Mouse (Mus musculus): ENCODE results near the gene Dnajc6. TPM values are rescaled to one million over a fixed set of nuclear protein-coding genes. Genes with fewer than 3 reads are reported as not detected.

Gene Dnajc6
- total and polyA plus RNA-seq, 3 experiments = 15.0 to 20.2 TPM; not detected in 1

GRCm38 (mm10) chr4:101588932-101589331 is 92.5 kb downstream of the Dnajc6 start:
- peaks cover 0 to 4% of the 10 kb centered on the region in 2 experiments; a peak in 1 of 4 replicates for H3K4me1 ChIP-seq (ENCODE audit: control insufficient read depth in 1 of 2, insufficient read depth in 2 of 2, low read length in 2 of 2)
- TF ChIP-seq UBTF (IDR thresholded peaks at IDR 0.05; ENCODE audit: borderline replicate concordance, insufficient read depth, low read depth, low read length) = no peak
- no peak for TF ChIP-seq TAL1 (IDR thresholded peaks at IDR 0.05; ENCODE audit: low read length)
- no peak for TF ChIP-seq KAT2A (conservative IDR thresholded peaks at IDR 0.05; ENCODE audit: low read depth, low read length)
- no peak overlapping the region for H3K27ac ChIP-seq (ENCODE audit: control insufficient read depth, low read depth, low read length)
- H3K4me3 ChIP-seq (ENCODE audit: control insufficient read depth in 1 of 2, insufficient read depth in 1 of 2, low read depth in 2 of 2, low read length in 2 of 2) = no peak overlapping the region
- no peaks in the 10 kb centered on the region for H3K27me3 ChIP-seq (ENCODE audit: control insufficient read depth in 1 of 2, insufficient read depth in 2 of 2, low read length in 2 of 2)
- no peaks in the 10 kb centered on the region for H3K79me2 ChIP-seq (ENCODE audit: control insufficient read depth, insufficient read depth, low read length, poor library complexity)
- no peaks in the 10 kb centered on the region for H3K9me3 ChIP-seq (replicated peaks; ENCODE audit: insufficient read depth, low read length)
- peaks cover 2% of the 10 kb centered on the region in 2 experiments; a peak in 2 of 4 replicates for H3K36me3 ChIP-seq (ENCODE audit: control insufficient read depth in 1 of 2, insufficient read depth in 2 of 2, low read length in 2 of 2)
- DNase-seq (ENCODE audit: low read depth, low spot score) = no peak
- H3K9ac ChIP-seq (ENCODE audit: control insufficient read depth, low read depth, low read length, poor library complexity, severe bottlenecking) = no peak overlapping the region

- TF ChIP-seq E2F4 (IDR thresholded peaks at IDR 0.05; ENCODE audit: borderline replicate concordance, low read depth, low read length) (no peak), MAZ (IDR thresholded peaks at IDR 0.05; ENCODE audit: low read depth, low read length) (no peak)
- H3K27me3 ChIP-seq (ENCODE audit: control insufficient read depth in 1 of 2, insufficient read depth in 2 of 2, low read length in 2 of 2) = no peaks in the 10 kb centered on the region
- H3K36me3 ChIP-seq (ENCODE audit: control insufficient read depth in 1 of 2, insufficient read depth in 2 of 2, low read length in 2 of 2) = peaks cover 2% of the 10 kb centered on the region in 2 experiments; a peak in 2 of 4 replicates
- H3K4me1 ChIP-seq (ENCODE audit: control insufficient read depth in 1 of 2, insufficient read depth in 2 of 2, low read length in 2 of 2) = peaks cover 0 to 4% of the 10 kb centered on the region in 2 experiments; a peak in 1 of 4 replicates
- DNase-seq (ENCODE audit: low read depth, low spot score) = no peak
- H3K4me3 ChIP-seq (ENCODE audit: control insufficient read depth in 1 of 2, insufficient read depth in 1 of 2, low read depth in 2 of 2, low read length in 2 of 2) = no peak overlapping the region
- H3K9ac ChIP-seq (ENCODE audit: control insufficient read depth, low read depth, low read length, poor library complexity, severe bottlenecking) = no peak overlapping the region
- H3K27ac ChIP-seq (ENCODE audit: control insufficient read depth, low read depth, low read length) = no peak overlapping the region
- no peaks in the 10 kb centered on the region for H3K9me3 ChIP-seq (replicated peaks; ENCODE audit: insufficient read depth, low read length)
- no peaks in the 10 kb centered on the region for H3K79me2 ChIP-seq (ENCODE audit: control insufficient read depth, insufficient read depth, low read length, poor library complexity)
Measured at GRCm38 (mm10) chr4:101589771-101590170, 93.3 kb downstream of the Dnajc6 start.

GRCm38 (mm10) chr4:101591400-101591799 is 95.0 kb downstream of the Dnajc6 start:
- Histone ChIP-seq H3K4me1 (ENCODE audit: control insufficient read depth in 1 of 2, insufficient read depth in 2 of 2, low read length in 2 of 2) (no peaks in the 10 kb centered on the region), H3K79me2 (ENCODE audit: control insufficient read depth, insufficient read depth, low read length, poor library complexity) (no peaks in the 10 kb centered on the region), H3K36me3 (ENCODE audit: control insufficient read depth in 1 of 2, insufficient read depth in 2 of 2, low read length in 2 of 2) (peaks cover 0 to 2% of the 10 kb centered on the region in 2 experiments; a peak in 1 of 4 replicates), H3K27ac (ENCODE audit: control insufficient read depth, low read depth, low read length) (no peak overlapping the region), H3K4me3 (ENCODE audit: control insufficient read depth in 1 of 2, insufficient read depth in 1 of 2, low read depth in 2 of 2, low read length in 2 of 2) (no peak overlapping the region), H3K9ac (ENCODE audit: control insufficient read depth, low read depth, low read length, poor library complexity, severe bottlenecking) (no peak overlapping the region), H3K27me3 (ENCODE audit: control insufficient read depth in 1 of 2, insufficient read depth in 2 of 2, low read length in 2 of 2) (no peaks in the 10 kb centered on the region), H3K9me3 (replicated peaks; ENCODE audit: insufficient read depth, low read length) (no peaks in the 10 kb centered on the region)
- DNase-seq (ENCODE audit: low read depth, low spot score) = peak; percentile 35
- TF ChIP-seq UBTF (IDR thresholded peaks at IDR 0.05; ENCODE audit: borderline replicate concordance, insufficient read depth, low read depth, low read length) = no peak
- no peak for TF ChIP-seq TAL1 (IDR thresholded peaks at IDR 0.05; ENCODE audit: low read length)
- no peak for TF ChIP-seq POLR2AphosphoS5 (IDR thresholded peaks at IDR 0.05; ENCODE audit: borderline replicate concordance, low read depth, low read length)
- no peak for TF ChIP-seq KAT2A (conservative IDR thresholded peaks at IDR 0.05; ENCODE audit: low read depth, low read length)
- no peak for TF ChIP-seq HCFC1 (IDR thresholded peaks at IDR 0.05; ENCODE audit: low read depth, low read length)
- TF ChIP-seq USF1 (IDR thresholded peaks at IDR 0.05; ENCODE audit: low read depth, low read length) = no peak
- no peak for TF ChIP-seq RCOR1 (IDR thresholded peaks at IDR 0.05; ENCODE audit: low read depth, low read length)
- no peak for TF ChIP-seq POLR2A (IDR thresholded peaks at IDR 0.05; ENCODE audit: control insufficient read depth in 1 of 2, insufficient read depth in 1 of 2, low read depth in 1 of 2, low read length in 2 of 2, poor library complexity in 1 of 2)
- no peak for TF ChIP-seq GABPA (IDR thresholded peaks at IDR 0.05; ENCODE audit: low read depth, low read length)
- peak; percentile 55 for TF ChIP-seq SMC3 (IDR thresholded peaks at IDR 0.05; ENCODE audit: low read depth, low read length)
- TF ChIP-seq ZNF384 (IDR thresholded peaks at IDR 0.05; ENCODE audit: low read depth, low read length) = no peak
- TF ChIP-seq TBP (IDR thresholded peaks at IDR 0.05; ENCODE audit: low read depth, low read length) = no peak
- no peak for TF ChIP-seq CHD2 (IDR thresholded peaks at IDR 0.05; ENCODE audit: low read length)
- TF ChIP-seq NRF1 (IDR thresholded peaks at IDR 0.05; ENCODE audit: insufficient read depth, low read depth, low read length, poor library complexity, severe bottlenecking) = no peak
- no peak for TF ChIP-seq MYB (IDR thresholded peaks at IDR 0.05; ENCODE audit: low read depth, low read length)
- TF ChIP-seq RAD21 (IDR thresholded peaks at IDR 0.05; ENCODE audit: low read depth, low read length) = peak; percentile 48
- TF ChIP-seq MYC (IDR thresholded peaks at IDR 0.05; ENCODE audit: low read depth, low read length) = no peak
- TF ChIP-seq ZMIZ1 (IDR thresholded peaks at IDR 0.05; ENCODE audit: low read depth, low read length) = no peak
- no peak for TF ChIP-seq MAZ (IDR thresholded peaks at IDR 0.05; ENCODE audit: low read depth, low read length)
- TF ChIP-seq USF2 (IDR thresholded peaks at IDR 0.05; ENCODE audit: borderline replicate concordance in 1 of 2, insufficient read depth in 1 of 2, low read depth in 1 of 2, low read length in 2 of 2) = no peak
- peak; percentile 40 to 58 (median 51) for TF ChIP-seq CTCF (IDR thresholded peaks at IDR 0.05 in 2 of 3, conservative IDR thresholded peaks at IDR 0.05 in 1 of 3; ENCODE audit: control insufficient read depth in 1 of 3, insufficient read depth in 1 of 3, low read depth in 2 of 3, low read length in 3 of 3, poor library complexity in 1 of 3, severe bottlenecking in 1 of 3)
- no peak for TF ChIP-seq JUND (IDR thresholded peaks at IDR 0.05; ENCODE audit: low read depth, low read length)
- no peak for TF ChIP-seq ETS1 (IDR thresholded peaks at IDR 0.05; ENCODE audit: low read depth, low read length)
- TF ChIP-seq GATA1 (IDR thresholded peaks at IDR 0.05; ENCODE audit: low read depth, low read length) = no peak
